Mouse (Mus musculus): ENCODE results near the gene Olfr675.

DNA sequence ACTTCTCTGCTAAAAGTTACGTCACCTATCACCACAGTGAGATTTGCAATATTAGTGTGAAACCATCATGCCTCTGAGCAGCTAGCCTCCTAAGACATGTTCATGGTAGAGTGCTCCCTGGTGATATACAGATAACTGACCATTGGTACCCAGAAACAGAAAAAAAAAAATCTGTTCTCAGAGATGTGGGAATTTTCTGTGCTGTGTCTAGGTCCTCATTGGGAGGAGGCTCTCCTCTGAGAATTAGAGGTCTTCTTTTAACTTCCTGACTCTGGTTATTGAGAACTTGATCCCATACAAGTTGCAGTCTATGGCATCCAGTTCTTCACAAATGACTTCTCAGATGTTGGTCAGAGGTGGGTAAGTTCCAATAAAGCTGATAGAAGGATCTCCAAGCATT, 35.9 kb upstream of the Olfr675 start, which contains the start of gene Olfr678:
- TF ChIP-seq CTCF (conservative IDR thresholded peaks at IDR 0.05; ENCODE audit: low read length), result no peak
- TF ChIP-seq NANOG (IDR thresholded peaks at IDR 0.05; ENCODE audit: borderline replicate concordance, low read length), result no peak
- TF ChIP-seq POU5F1 (IDR thresholded peaks at IDR 0.05; ENCODE audit: borderline replicate concordance, low read length), result no peak
